Mouse (Mus musculus): ENCODE results near the gene Uts2b.

Gene Uts2b

GRCm38 (mm10) chr16:27370191-27370590 is at the start of gene Uts2b:
Uts2b (minus strand) TSS chr16:27370239.
- DNase-seq: no peak

- no peak for DNase-seq
Measured at GRCm38 (mm10) chr16:27417632-27418031, 47.6 kb upstream of the Uts2b start.

- DNase-seq: no peak
Measured at GRCm38 (mm10) chr16:27416937-27417584, 47.0 kb upstream of the Uts2b start.

GRCm38 (mm10) chr16:27404107-27404506 is 34.1 kb upstream of the Uts2b start:
- no peak for DNase-seq

- DNase-seq: no peak
Measured at GRCm38 (mm10) chr16:27401579-27401978, 31.5 kb upstream of the Uts2b start.

GRCm38 (mm10) chr16:27399719-27400253 is 29.7 kb upstream of the Uts2b start:
- no peak for DNase-seq

- DNase-seq: no peak
Measured at GRCm38 (mm10) chr16:27399026-27399718, 29.1 kb upstream of the Uts2b start.

GRCm38 (mm10) chr16:27396951-27397350 is 26.9 kb upstream of the Uts2b start:
- no peak for DNase-seq

GRCm38 (mm10) chr16:27395251-27396037 is 25.4 kb upstream of the Uts2b start:
- DNase-seq: no peak

GRCm38 (mm10) chr16:27391845-27392244 is 21.8 kb upstream of the Uts2b start:
- DNase-seq: no peak

- no peak for DNase-seq
Measured at GRCm38 (mm10) chr16:27390306-27390705, 20.3 kb upstream of the Uts2b start.

- DNase-seq: peak; percentile 12
Measured at GRCm38 (mm10) chr16:27389534-27390282, 19.7 kb upstream of the Uts2b start.

- peak; percentile 86 for DNase-seq
Measured at GRCm38 (mm10) chr16:27388761-27389451, 18.9 kb upstream of the Uts2b start, which contains the start of gene Ccdc50. Ccdc50 (plus strand) TSS chr16:27388869.

GRCm38 (mm10) chr16:27387634-27388611 is 17.9 kb upstream of the Uts2b start:
- no peak for DNase-seq

- DNase-seq: no peak
Measured at GRCm38 (mm10) chr16:27386850-27387407, 16.9 kb upstream of the Uts2b start.

- DNase-seq: no peak
Measured at GRCm38 (mm10) chr16:27385649-27386048, 15.6 kb upstream of the Uts2b start.

GRCm38 (mm10) chr16:27384893-27385603 is 15.0 kb upstream of the Uts2b start:
- peak; percentile 24 for DNase-seq

- no peak for DNase-seq
Measured at GRCm38 (mm10) chr16:27382217-27382616, 12.2 kb upstream of the Uts2b start.

GRCm38 (mm10) chr16:27376556-27376955 is 6.5 kb upstream of the Uts2b start:
- DNase-seq: no peak

GRCm38 (mm10) chr16:27375318-27375717 is 5.3 kb upstream of the Uts2b start:
- no peak for DNase-seq

All from right cerebral cortex, postnatal 25 days (tissue).